Mouse (Mus musculus) ES-E14 (cell line): ENCODE results near the gene Otud3. TPM values are rescaled to one million over a fixed set of nuclear protein-coding genes. Genes with fewer than 3 reads are reported as not detected.
A peak's percentile ranks its signal among the peaks of the same experiment; 100 is the strongest.

Source experiments
- DNase-seq: peaks from one replicate; pipeline ENCODE4 v3.0.0-alpha.2; 2013; ENCODE audit warnings: low read depth, low spot score
- H3K27ac ChIP-seq: 2 replicates; pipeline ENCODE4 v1.5.1; 2012; ENCODE audit warnings: low read depth, mild to moderate bottlenecking, low read length, moderate library complexity, mixed read lengths; ENCODE audit not compliant: poor library complexity, insufficient read depth, severe bottlenecking
- H3K36me3 ChIP-seq: 2 replicates; pipeline ENCODE4 v1.6.1; 2012; ENCODE audit warnings: mild to moderate bottlenecking, low read length, moderate library complexity, mixed read lengths; ENCODE audit not compliant: control insufficient read depth, poor library complexity, insufficient read depth, severe bottlenecking
- H3K4me1 ChIP-seq, 2 experiments: fragments of 150-350 bp in 1 of 2; sonication (generic) in 1 of 2; 2 replicates each; pipeline ENCODE4 v1.6.1; 2012; ENCODE audit warnings: low read length in 2 of 2, mild to moderate bottlenecking in 1 of 2, mixed read lengths in 1 of 2; ENCODE audit not compliant: control insufficient read depth in 2 of 2, insufficient read depth in 2 of 2, poor library complexity in 1 of 2
- H3K4me3 ChIP-seq, 2 experiments: fragments of 150-350 bp in 1 of 2; sonication (generic) in 1 of 2; 2 replicates each; pipeline ENCODE4 v1.5.1; 2012; ENCODE audit warnings: low read length in 2 of 2, low read depth in 1 of 2, mild to moderate bottlenecking in 1 of 2, mixed read lengths in 1 of 2; ENCODE audit not compliant: insufficient read depth in 1 of 2, poor library complexity in 1 of 2, severe bottlenecking in 1 of 2
- H3K9ac ChIP-seq: 2 replicates; pipeline ENCODE4 v1.6.1; 2012; ENCODE audit warnings: low read depth, mild to moderate bottlenecking, low read length, mixed read lengths; ENCODE audit not compliant: poor library complexity, insufficient read depth, severe bottlenecking
- H3K9me3 ChIP-seq: fragments of 150-350 bp; sonication (generic); 2 replicates; pipeline ENCODE4 v1.6.1; 2012; ENCODE audit warnings: low read depth, mild to moderate bottlenecking, low read length; ENCODE audit not compliant: control insufficient read depth, insufficient read depth
- CHD2 ChIP-seq: IDR thresholded peaks from 2 replicates; pipeline ENCODE4 v1.6.1; 2014; ENCODE audit warnings: mild to moderate bottlenecking, low read depth, low read length, inconsistent platforms
- HCFC1 ChIP-seq: IDR thresholded peaks from 2 replicates; pipeline ENCODE4 v1.6.1; 2012; ENCODE audit warnings: low read length, inconsistent platforms, borderline replicate concordance; ENCODE audit not compliant: insufficient read depth
- MAFK ChIP-seq: IDR thresholded peaks from 2 replicates; pipeline ENCODE4 v1.6.1; 2014; ENCODE audit warnings: mild to moderate bottlenecking, low read depth, low read length, inconsistent platforms; ENCODE audit not compliant: insufficient read depth
- ZC3H11A ChIP-seq: IDR thresholded peaks from 2 replicates; pipeline ENCODE4 v1.6.1; 2012; ENCODE audit warnings: low read depth, mild to moderate bottlenecking, inconsistent platforms, low read length, borderline replicate concordance
- ZNF384 ChIP-seq: IDR thresholded peaks from 2 replicates; pipeline ENCODE4 v1.6.1; 2012; ENCODE audit warnings: low read depth, low read length, inconsistent platforms
- in situ Hi-C, 2 experiments: fragments of 600-800 bp; cut with MboI; formaldehyde crosslinking; loops; one replicate each; pipeline ENCODE4 v1.15.1; 2025; ENCODE audit warnings: low sequenced_read_pairs in 2 of 2, inconsistent platforms in 1 of 2; ENCODE audit not compliant: unreplicated experiment in 2 of 2
- total RNA-seq: library from RNA; depleted of rRNA; stranded (reverse); fragments of 300-350 nt; gene quantifications from 2 replicates; pipeline ENCODE4 v1.2.3, GENCODE M21; 2012

Gene Otud3
- total RNA-seq, 1 experiment = 12.7 TPM

DNA sequence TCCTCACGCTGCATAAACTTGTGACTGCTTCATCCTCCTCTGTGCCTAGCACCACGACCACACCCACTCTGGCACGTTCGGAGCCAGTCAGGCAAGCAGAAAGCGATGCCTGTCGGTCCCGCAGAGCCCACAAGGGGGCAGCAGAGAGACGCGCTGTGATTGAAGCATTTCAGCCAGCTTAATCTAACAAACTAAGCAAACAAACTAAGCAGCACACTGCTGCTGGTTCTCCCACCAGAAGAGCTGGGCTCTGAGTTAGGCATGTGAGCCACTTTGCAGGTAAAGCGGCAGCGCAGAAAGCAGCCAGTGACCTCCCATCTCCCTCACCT lies 8.3 kb upstream of the Otud3 start:
- TF ChIP-seq MAFK (no peak), ZNF384 (no peak), CHD2 (no peak)
- Histone ChIP-seq H3K4me3 (peak overlapping the region; percentile 37 to 43), H3K27ac (no peak overlapping the region), H3K36me3 (no peaks in the 10 kb centered on the region), H3K4me1 (peaks cover 0 to 2% of the 10 kb centered on the region in 2 experiments; a peak in 1 of 4 replicates), H3K9me3 (no peaks in the 10 kb centered on the region), H3K9ac (no peak overlapping the region)
- in situ Hi-C loops = no loop called here
- DNase-seq = peak; percentile 94

DNA sequence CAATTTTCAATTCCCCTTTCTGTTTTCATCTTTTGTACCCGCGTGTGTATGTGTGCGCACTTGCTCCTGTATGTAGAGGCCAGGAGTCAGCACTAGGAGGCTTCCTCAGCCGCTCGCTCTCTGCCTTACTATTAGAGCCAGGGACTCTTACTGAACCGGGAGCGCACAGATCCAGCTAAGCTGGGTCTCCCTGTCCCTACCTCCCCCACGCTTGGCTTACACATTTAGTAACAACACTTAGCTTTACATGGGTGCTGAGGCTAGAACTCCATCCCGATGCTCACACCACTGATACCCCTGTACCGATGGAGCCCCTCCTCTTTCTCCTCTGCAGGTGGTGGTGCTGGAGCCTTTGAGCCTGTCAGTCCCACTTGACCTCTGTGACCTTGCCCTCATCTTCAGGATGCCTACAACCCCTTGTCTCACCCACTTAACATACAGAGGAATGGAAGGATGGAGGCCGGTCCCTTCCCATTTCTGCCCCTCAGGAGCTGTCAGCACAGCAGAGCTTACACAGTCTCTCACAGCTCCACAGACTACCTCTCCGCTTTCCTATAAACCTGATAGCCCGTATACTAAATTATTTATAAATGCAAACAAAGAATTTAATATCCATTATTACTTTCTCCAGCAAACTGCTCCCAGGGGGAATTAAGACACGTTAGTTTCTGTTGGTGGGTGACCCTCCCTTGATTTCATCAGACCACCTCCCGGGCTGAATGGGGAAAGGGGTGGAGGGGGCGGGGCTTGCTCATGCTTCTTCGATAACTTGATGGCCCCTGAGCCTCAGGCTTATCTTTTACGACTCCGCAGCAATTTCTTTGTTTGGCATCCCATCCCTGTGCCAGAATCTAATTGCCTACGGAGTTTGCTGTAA lies 7.7 kb upstream of the Otud3 start:
- no peak overlapping the region for H3K9ac ChIP-seq
- H3K27ac ChIP-seq = no peak overlapping the region
- DNase-seq = no peak
- in situ Hi-C loops = no loop called here
- H3K9me3 ChIP-seq = no peaks in the 10 kb centered on the region
- peak overlapping the region; percentile 37 to 43 for H3K4me3 ChIP-seq
- TF ChIP-seq CHD2 (no peak), HCFC1 (no peak), ZC3H11A (no peak), ZNF384 (no peak), MAFK (no peak)
- no peaks in the 10 kb centered on the region for H3K36me3 ChIP-seq
- H3K4me1 ChIP-seq = peaks cover 0 to 2% of the 10 kb centered on the region in 2 experiments; a peak in 1 of 4 replicates

DNA sequence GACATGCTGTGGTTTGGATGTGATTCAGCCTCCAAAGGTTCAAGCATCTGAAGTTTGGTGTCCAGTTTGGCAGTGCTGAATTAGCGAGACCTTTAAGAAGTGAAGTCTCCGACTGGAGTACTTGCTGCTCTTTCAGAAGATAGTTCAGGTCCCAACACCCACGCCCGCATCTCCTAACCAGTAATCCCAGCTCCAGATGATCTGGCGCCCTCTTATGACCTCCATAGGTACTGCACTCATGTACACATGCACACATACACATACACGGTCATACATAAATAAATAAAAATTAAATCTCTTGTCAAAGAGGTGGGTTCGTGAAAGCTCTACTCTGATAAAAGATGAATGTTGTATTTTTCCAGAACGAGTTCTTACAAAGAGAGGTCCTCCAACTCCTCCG lies 3.5 kb upstream of the Otud3 start:
- TF ChIP-seq CHD2 (no peak), MAFK (no peak), ZNF384 (no peak), HCFC1 (no peak), ZC3H11A (no peak)
- Histone ChIP-seq H3K27ac (no peak overlapping the region), H3K9ac (no peak overlapping the region), H3K36me3 (no peaks in the 10 kb centered on the region), H3K4me3 (no peak overlapping the region), H3K4me1 (peaks cover 0 to 2% of the 10 kb centered on the region in 2 experiments; a peak in 1 of 4 replicates), H3K9me3 (no peaks in the 10 kb centered on the region)
- in situ Hi-C loops = no loop called here
- peak; percentile 38 for DNase-seq

DNA sequence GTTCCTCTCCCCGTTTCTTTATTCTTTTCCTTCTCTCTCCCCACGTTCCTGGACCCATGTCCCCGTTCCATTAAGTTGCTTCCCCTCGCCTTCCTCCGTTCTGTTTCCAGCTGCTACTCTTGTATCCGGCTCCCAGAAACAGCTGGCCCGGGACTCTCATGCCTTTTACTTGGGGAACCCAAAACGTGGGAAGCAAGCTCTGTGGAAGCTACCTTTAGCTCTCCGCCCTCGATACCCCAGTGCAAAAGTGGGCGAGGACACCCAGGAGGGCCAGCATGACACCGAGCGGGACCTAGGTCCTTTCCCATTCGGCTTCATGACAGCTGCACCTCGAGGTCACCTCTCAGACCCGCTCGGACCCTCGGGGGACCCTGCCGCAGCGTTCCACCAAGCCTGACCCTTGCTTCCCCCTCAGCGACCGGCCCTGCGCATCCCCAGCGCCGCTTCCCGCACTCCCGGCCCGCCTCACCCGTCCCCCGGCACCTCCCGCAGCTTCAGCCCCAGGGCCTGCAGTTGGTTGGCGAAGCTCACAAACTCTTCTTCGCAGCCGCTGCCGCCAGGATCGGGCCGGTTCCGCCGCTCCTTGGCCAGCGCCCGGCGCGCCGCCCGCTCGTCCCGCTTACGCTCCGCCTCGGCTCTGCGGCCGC lies 481 bp downstream of the Otud3 start:
- Histone ChIP-seq H3K9ac (peak overlapping the region; percentile 78), H3K36me3 (peaks cover 5% of the 10 kb centered on the region; the same call in 1 of the 2 replicates), H3K27ac (no peak overlapping the region), H3K4me3 (peak overlapping the region; percentile 84 to 85), H3K9me3 (no peaks in the 10 kb centered on the region), H3K4me1 (no peaks in the 10 kb centered on the region)
- no peak for TF ChIP-seq ZC3H11A
- TF ChIP-seq ZNF384 = no peak
- no peak for TF ChIP-seq CHD2
- TF ChIP-seq MAFK = no peak
- TF ChIP-seq HCFC1 = no peak
- in situ Hi-C loops = no loop called here
- DNase-seq = no peak
